Mouse (Mus musculus) frontal cortex, postnatal 14 days (tissue): ENCODE data around the gene Usp10.

Source experiments
- DNase-seq, 2 experiments: peaks; one replicate each; pipeline ENCODE4 v3.0.0; 2022; ENCODE audit warnings: low spot score in 2 of 2

The Usp10 gene

GRCm38 (mm10) chr8:119909944-119910546 lies at the start of gene Usp10:
Gene Usp10, plus strand, starts transcription at chr8:119910360.
- DNase-seq, result no peak

GRCm38 (mm10) chr8:119861706-119862389 lies 48.3 kb upstream of the Usp10 start, which contains the start of gene Klhl36:
Gene Klhl36, plus strand, starts transcription at chr8:119862266.
- DNase-seq, result peak; percentile 91 to 96

GRCm38 (mm10) chr8:119862390-119862734 lies 47.8 kb upstream of the Usp10 start:
- DNase-seq, result no peak

GRCm38 (mm10) chr8:119862749-119863148 lies 47.4 kb upstream of the Usp10 start:
- DNase-seq, result no peak

- DNase-seq, result no peak
Measured at GRCm38 (mm10) chr8:119869616-119870015, 40.5 kb upstream of the Usp10 start.

GRCm38 (mm10) chr8:119873181-119873580 lies 37.0 kb upstream of the Usp10 start:
- no peak for DNase-seq

- DNase-seq, result no peak
Measured at GRCm38 (mm10) chr8:119881301-119881700, 28.9 kb upstream of the Usp10 start.

- no peak for DNase-seq
Measured at GRCm38 (mm10) chr8:119881917-119882316, 28.2 kb upstream of the Usp10 start.

- DNase-seq, result no peak
Measured at GRCm38 (mm10) chr8:119883281-119883680, 26.9 kb upstream of the Usp10 start.

GRCm38 (mm10) chr8:119885612-119886011 lies 24.5 kb upstream of the Usp10 start:
- no peak for DNase-seq

GRCm38 (mm10) chr8:119887130-119887529 lies 23.0 kb upstream of the Usp10 start:
- peak in 1 of 2 experiments; percentile 14 for DNase-seq

GRCm38 (mm10) chr8:119888012-119888411 lies 22.1 kb upstream of the Usp10 start:
- no peak for DNase-seq

GRCm38 (mm10) chr8:119897069-119897468 lies 13.1 kb upstream of the Usp10 start:
- DNase-seq, result no peak

GRCm38 (mm10) chr8:119897933-119898332 lies 12.2 kb upstream of the Usp10 start:
- DNase-seq, result no peak

- no peak for DNase-seq
Measured at GRCm38 (mm10) chr8:119901349-119901748, 8.8 kb upstream of the Usp10 start.

GRCm38 (mm10) chr8:119901952-119902351 lies 8.2 kb upstream of the Usp10 start:
- DNase-seq, result no peak

GRCm38 (mm10) chr8:119904323-119904911 lies 5.7 kb upstream of the Usp10 start:
- DNase-seq, result no peak

- peak; percentile 81 to 90 for DNase-seq
Measured at GRCm38 (mm10) chr8:119910547-119911257, 542 bp downstream of the Usp10 start, which contains the start of gene Gm20388. Gene Gm20388, plus strand, starts transcription at chr8:119910841.

GRCm38 (mm10) chr8:119911258-119911962 lies 1.2 kb downstream of the Usp10 start:
- DNase-seq, result no peak

GRCm38 (mm10) chr8:119912643-119913042 lies 2.5 kb downstream of the Usp10 start:
- DNase-seq, result no peak

GRCm38 (mm10) chr8:119913181-119913580 lies 3.0 kb downstream of the Usp10 start:
- no peak for DNase-seq

GRCm38 (mm10) chr8:119914161-119914560 lies 4.0 kb downstream of the Usp10 start:
- no peak for DNase-seq
